Mouse (Mus musculus) left cerebral cortex, postnatal 14 days (tissue): ENCODE results near the gene Fam199x. TPM values are rescaled to one million over a fixed set of nuclear protein-coding genes. Genes with fewer than 3 reads are reported as not detected.

ENCODE experiments used
- total RNA-seq, 2 experiments: library from RNA; stranded (reverse); gene quantifications; 2 replicates each; pipeline ENCODE4 v1.2.3; 2021

The Fam199x gene
- total RNA-seq, 2 experiments from 2014 or later: 8.1 to 9.3 TPM

Other genes with a start within 250 kb of the Fam199x start
- gene Plp1, start 226.9 kb upstream of the Fam199x start, total RNA-seq: 100 to 1,000 TPM; 421 to 726 TPM
- 10 to 100 TPM; 14.9 to 19.7 TPM for gene Rab9b, start 180.8 kb upstream of the Fam199x start, total RNA-seq
- gene H2bfm, start 122.3 kb upstream of the Fam199x start, total RNA-seq: not detected
- gene Tmsb15b2, start 74.1 kb upstream of the Fam199x start, total RNA-seq: 10 to 100 TPM; 13.0 to 33.9 TPM
- gene Tmsb15l, start 72.7 kb upstream of the Fam199x start, total RNA-seq: 1 to 10 TPM; 3.6 to 4.3 TPM
- 10 to 100 TPM in 1 of 2 experiments, 1 to 10 TPM in 1; 5.9 to 14.8 TPM for gene Tmsb15b1, start 72.7 kb upstream of the Fam199x start, total RNA-seq
- 100 to 1,000 TPM; 268 to 273 TPM for gene Zcchc18, start 56.4 kb upstream of the Fam199x start, total RNA-seq
- 10 to 100 TPM; 20.2 to 26.0 TPM for gene Slc25a53, start 11.3 kb upstream of the Fam199x start, total RNA-seq
- not detected for gene Esx1, start 72.5 kb downstream of the Fam199x start, total RNA-seq